Mouse (Mus musculus) frontal cortex, postnatal 36 days (tissue): ENCODE results near the gene Kcnab3.

Experiments
- DNase-seq, 2 experiments: peaks; one replicate each; pipeline ENCODE4 v3.0.0; 2022; ENCODE audit warnings: low spot score in 2 of 2

The Kcnab3 gene

GRCm38 (mm10) chr11:69331929-69332405 is 5.9 kb downstream of the Kcnab3 start:
- DNase-seq: peak; percentile 77 to 80

- no peak for DNase-seq
These were observed 6.7 kb downstream of the Kcnab3 start for GRCm38 (mm10) chr11:69332713-69333253.

- DNase-seq: no peak
These were observed 7.9 kb downstream of the Kcnab3 start for GRCm38 (mm10) chr11:69333922-69334321.

GRCm38 (mm10) chr11:69334796-69335195 is 8.7 kb downstream of the Kcnab3 start:
- DNase-seq: no peak

GRCm38 (mm10) chr11:69340161-69341131 is 14.4 kb downstream of the Kcnab3 start, which contains the start of gene Rnf227:
Gene Rnf227 (plus strand): TSS chr11:69340461.
- peak; percentile 83 to 87 for DNase-seq

GRCm38 (mm10) chr11:69346441-69346840 is 20.4 kb downstream of the Kcnab3 start:
- DNase-seq: no peak

- DNase-seq: no peak
These were observed 30.5 kb downstream of the Kcnab3 start for GRCm38 (mm10) chr11:69356544-69356943.

GRCm38 (mm10) chr11:69357690-69358089 is 31.6 kb downstream of the Kcnab3 start:
- DNase-seq: no peak

GRCm38 (mm10) chr11:69362021-69362420 is 36.0 kb downstream of the Kcnab3 start:
- DNase-seq: no peak

- no peak for DNase-seq
These were observed 36.4 kb downstream of the Kcnab3 start for GRCm38 (mm10) chr11:69362479-69362878.

- peak in 1 of 2 experiments; percentile 22 for DNase-seq
These were observed 38.3 kb downstream of the Kcnab3 start for GRCm38 (mm10) chr11:69364376-69364775.

GRCm38 (mm10) chr11:69364910-69365309 is 38.9 kb downstream of the Kcnab3 start:
- peak; percentile 88 to 91 for DNase-seq

GRCm38 (mm10) chr11:69365722-69366121 is 39.7 kb downstream of the Kcnab3 start:
- DNase-seq: no peak

GRCm38 (mm10) chr11:69366157-69366854 is 40.2 kb downstream of the Kcnab3 start:
- DNase-seq: peak; percentile 93 to 95

GRCm38 (mm10) chr11:69366855-69367615 is 41.0 kb downstream of the Kcnab3 start:
- DNase-seq: peak; percentile 37 to 53

- peak; percentile 15 to 19 for DNase-seq
These were observed 41.7 kb downstream of the Kcnab3 start for GRCm38 (mm10) chr11:69367616-69368355.

- DNase-seq: no peak
These were observed 42.5 kb downstream of the Kcnab3 start for GRCm38 (mm10) chr11:69368356-69369214.

- no peak for DNase-seq
These were observed 43.3 kb downstream of the Kcnab3 start, which contains the start of gene Chd3 for GRCm38 (mm10) chr11:69369215-69369989. Gene Chd3 (minus strand): TSS chr11:69369406.
